Mouse (Mus musculus) A20 (cell line): ENCODE measurements at regions not wholly inside any gene's neighbourhood (a gene's known extent, or its start where the extent isn't known, plus 50 kb on each side); places are given as distances from the start of the nearest gene placed in this dataset.

Experiments
- DNase-seq: peaks from one replicate; pipeline ENCODE4 v3.0.0-alpha.2; 2011; ENCODE audit warnings: low read depth, low spot score

GRCm38 (mm10) chr10:21724999-21725398 lies 132.1 kb downstream of the 1700020N01Rik start:
- DNase-seq: no peak

- DNase-seq: no peak
Observed at GRCm38 (mm10) chr10:21740256-21740655, 141.7 kb upstream of the Sgk1 start.

GRCm38 (mm10) chr10:21741575-21741974 lies 140.4 kb upstream of the Sgk1 start:
- no peak for DNase-seq

- DNase-seq: peak; percentile 24
Observed at GRCm38 (mm10) chr10:21741976-21742745, 139.8 kb upstream of the Sgk1 start.

GRCm38 (mm10) chr10:21743396-21743795 lies 138.6 kb upstream of the Sgk1 start:
- no peak for DNase-seq

GRCm38 (mm10) chr10:21744341-21744955 lies 137.5 kb upstream of the Sgk1 start:
- DNase-seq: no peak

GRCm38 (mm10) chr10:21745940-21746487 lies 136.0 kb upstream of the Sgk1 start:
- DNase-seq: no peak

- no peak for DNase-seq
Observed at GRCm38 (mm10) chr10:21746713-21747112, 135.3 kb upstream of the Sgk1 start.

GRCm38 (mm10) chr10:21751326-21751725 lies 130.7 kb upstream of the Sgk1 start:
- no peak for DNase-seq

- DNase-seq: no peak
Observed at GRCm38 (mm10) chr10:21752392-21752791, 129.6 kb upstream of the Sgk1 start.

GRCm38 (mm10) chr10:21754763-21755548 lies 127.0 kb upstream of the Sgk1 start:
- DNase-seq: no peak

- DNase-seq: no peak
Observed at GRCm38 (mm10) chr10:21755717-21756116, 126.3 kb upstream of the Sgk1 start.

GRCm38 (mm10) chr10:21756811-21757210 lies 125.2 kb upstream of the Sgk1 start:
- no peak for DNase-seq

GRCm38 (mm10) chr10:21758122-21758521 lies 123.9 kb upstream of the Sgk1 start:
- no peak for DNase-seq

- no peak for DNase-seq
Observed at GRCm38 (mm10) chr10:21762516-21762915, 119.5 kb upstream of the Sgk1 start.

GRCm38 (mm10) chr10:21763017-21763964 lies 118.7 kb upstream of the Sgk1 start:
- DNase-seq: no peak

- no peak for DNase-seq
Observed at GRCm38 (mm10) chr10:21764090-21764489, 117.9 kb upstream of the Sgk1 start.

- DNase-seq: no peak
Observed at GRCm38 (mm10) chr10:21764891-21765290, 117.1 kb upstream of the Sgk1 start.

- no peak for DNase-seq
Observed at GRCm38 (mm10) chr10:21773548-21773947, 108.4 kb upstream of the Sgk1 start.

- no peak for DNase-seq
Observed at GRCm38 (mm10) chr10:21775441-21775840, 106.5 kb upstream of the Sgk1 start.
